Mouse (Mus musculus) CH12.LX (cell line): ENCODE results near the gene Ptdss2. TPM values are rescaled to one million over a fixed set of nuclear protein-coding genes. Genes with fewer than 3 reads are reported as not detected.

Experiments
- DNase-seq: peaks from one replicate; pipeline ENCODE4 v3.0.0-alpha.2; 2013; ENCODE audit errors: extremely low read depth
- H3K27ac ChIP-seq: 2 replicates; pipeline ENCODE4 v1.5.1; 2012; ENCODE audit warnings: low read depth, mild to moderate bottlenecking, control low read depth, moderate library complexity; ENCODE audit not compliant: insufficient read depth
- H3K27me3 ChIP-seq: replicated peaks from 2 replicates; pipeline ENCODE3; 2012; ENCODE audit warnings: inconsistent platforms
- H3K36me3 ChIP-seq, 2 experiments: replicated peaks in 1 of 2; 2 replicates each; pipeline versions ENCODE3 to v1.6.1; 2012; ENCODE audit warnings: inconsistent platforms in 1 of 2, low read length in 1 of 2, mild to moderate bottlenecking in 1 of 2, mixed read lengths in 1 of 2, moderate library complexity in 1 of 2; ENCODE audit not compliant: control insufficient read depth in 1 of 2, insufficient read depth in 1 of 2
- H3K4me1 ChIP-seq, 2 experiments: 2 replicates each; pipeline ENCODE4 v1.6.1; 2012; ENCODE audit warnings: inconsistent platforms in 1 of 2, moderate library complexity in 1 of 2; ENCODE audit not compliant: insufficient read depth in 2 of 2, control insufficient read depth in 1 of 2
- H3K4me2 ChIP-seq: 2 replicates; pipeline ENCODE4 v1.6.1; 2012; ENCODE audit warnings: low read depth, mild to moderate bottlenecking, control low read depth; ENCODE audit not compliant: poor library complexity, insufficient read depth, severe bottlenecking
- H3K4me3 ChIP-seq, 3 experiments: fragments of 150-350 bp in 1 of 3; sonication (generic) in 1 of 3; replicated peaks in 1 of 3; 2 replicates each; pipeline versions ENCODE3 to v1.5.1; 2011 to 2012; ENCODE audit warnings: low read depth in 2 of 3, low read length in 2 of 3, mild to moderate bottlenecking in 2 of 3, moderate library complexity in 2 of 3, control low read depth in 1 of 3, improper control_type of control experiment in 1 of 3, inconsistent platforms in 1 of 3, mixed read lengths in 1 of 3; ENCODE audit not compliant: poor library complexity in 1 of 3
- H3K79me2 ChIP-seq: replicated peaks from 2 replicates; pipeline ENCODE4 v1.6.1; 2012; ENCODE audit warnings: mild to moderate bottlenecking, moderate library complexity; ENCODE audit not compliant: control insufficient read depth, poor library complexity, insufficient read depth, severe bottlenecking; ENCODE audit errors: extremely low read depth
- H3K9ac ChIP-seq: 2 replicates; pipeline ENCODE4 v1.6.1; 2012; ENCODE audit warnings: low read depth, mild to moderate bottlenecking, control low read depth, moderate library complexity; ENCODE audit not compliant: insufficient read depth
- H3K9me3 ChIP-seq: replicated peaks from 2 replicates; pipeline ENCODE3; 2012; ENCODE audit warnings: low read length, inconsistent platforms, mixed read lengths
- CHD1 ChIP-seq: IDR thresholded peaks from 2 replicates; pipeline ENCODE4 v1.6.1; 2012; ENCODE audit warnings: low read depth, low read length, improper control_type of control experiment, inconsistent platforms
- EP300 ChIP-seq: IDR thresholded peaks from 2 replicates; pipeline ENCODE4 v1.6.1; 2011; ENCODE audit warnings: low read length, improper control_type of control experiment
- GABPA ChIP-seq: IDR thresholded peaks from 2 replicates; pipeline ENCODE4 v1.6.1; 2012; ENCODE audit warnings: low read depth, low read length, improper control_type of control experiment, inconsistent platforms; ENCODE audit not compliant: insufficient replicate concordance
- JUND ChIP-seq: conservative IDR thresholded peaks from 2 replicates; pipeline ENCODE4 v1.6.1; 2011; ENCODE audit warnings: low read depth, low read length, improper control_type of control experiment
- KAT2A ChIP-seq: IDR thresholded peaks from 2 replicates; pipeline ENCODE4 v1.6.1; 2012; ENCODE audit warnings: low read length, improper control_type of control experiment, inconsistent platforms; ENCODE audit not compliant: insufficient replicate concordance
- MAFK ChIP-seq: IDR thresholded peaks from 2 replicates; pipeline ENCODE4 v1.6.1; 2011; ENCODE audit warnings: low read length, improper control_type of control experiment; ENCODE audit not compliant: insufficient replicate concordance
- MAX ChIP-seq: IDR thresholded peaks from 2 replicates; pipeline ENCODE4 v1.6.1; 2011; ENCODE audit warnings: low read length, improper control_type of control experiment
- MEF2A ChIP-seq: IDR thresholded peaks from 2 replicates; pipeline ENCODE4 v1.6.1; 2014; ENCODE audit warnings: low read depth, mild to moderate bottlenecking, inconsistent platforms, low read length, improper control_type of control experiment, borderline replicate concordance
- MXI1 ChIP-seq: IDR thresholded peaks from 2 replicates; pipeline ENCODE4 v1.6.1; 2011; ENCODE audit warnings: mild to moderate bottlenecking, low read depth, low read length, improper control_type of control experiment
- MYC ChIP-seq: IDR thresholded peaks from 2 replicates; pipeline ENCODE4 v1.6.1; 2011; ENCODE audit warnings: low read depth, mild to moderate bottlenecking, improper control_type of control experiment, low read length
- NELFE ChIP-seq: IDR thresholded peaks from 2 replicates; pipeline ENCODE4 v1.6.1; 2011; ENCODE audit warnings: low read depth, low read length, improper control_type of control experiment
- POLR2A ChIP-seq: IDR thresholded peaks from 2 replicates; pipeline ENCODE4 v1.6.1; 2011; ENCODE audit warnings: low read depth, mild to moderate bottlenecking, improper control_type of control experiment, low read length
- RAD21 ChIP-seq: IDR thresholded peaks from 2 replicates; pipeline ENCODE4 v1.6.1; 2011; ENCODE audit warnings: low read depth, mild to moderate bottlenecking, low read length, improper control_type of control experiment, moderate library complexity
- SIN3A ChIP-seq: IDR thresholded peaks from 2 replicates; pipeline ENCODE4 v1.6.1; 2012; ENCODE audit warnings: low read length, improper control_type of control experiment, inconsistent platforms
- SMC3 ChIP-seq: IDR thresholded peaks from 2 replicates; pipeline ENCODE4 v1.6.1; 2011; ENCODE audit warnings: low read depth, low read length, improper control_type of control experiment
- TCF12 ChIP-seq: IDR thresholded peaks from 2 replicates; pipeline ENCODE4 v1.6.1; 2014; ENCODE audit warnings: low read depth, mild to moderate bottlenecking, inconsistent platforms, low read length, improper control_type of control experiment
- UBTF ChIP-seq: IDR thresholded peaks from 2 replicates; pipeline ENCODE4 v1.6.1; 2012; ENCODE audit warnings: low read depth, mild to moderate bottlenecking, inconsistent platforms, low read length, improper control_type of control experiment, moderate library complexity
- USF1 ChIP-seq: IDR thresholded peaks from 2 replicates; pipeline ENCODE4 v1.6.1; 2014; ENCODE audit warnings: low read depth, mild to moderate bottlenecking, inconsistent platforms, low read length, improper control_type of control experiment
- ZKSCAN1 ChIP-seq: IDR thresholded peaks from 2 replicates; pipeline ENCODE4 v1.6.1; 2012; ENCODE audit warnings: low read depth, inconsistent platforms, low read length, improper control_type of control experiment, borderline replicate concordance
- ZMIZ1 ChIP-seq: IDR thresholded peaks from 2 replicates; pipeline ENCODE4 v1.6.1; 2012; ENCODE audit warnings: low read depth, mild to moderate bottlenecking, inconsistent platforms, low read length, improper control_type of control experiment
- ZNF384 ChIP-seq: IDR thresholded peaks from 2 replicates; pipeline ENCODE4 v1.6.1; 2012; ENCODE audit warnings: low read depth, low read length, improper control_type of control experiment, inconsistent platforms
- dilution Hi-C: fragments of 300-500 bp; cut with MboI; formaldehyde crosslinking; loops from 2 replicates; pipeline ENCODE4 v1.14.3; 2020; ENCODE audit warnings: low sequenced_read_pairs; ENCODE audit not compliant: extremely low pct_unique_long_range_greater_than_20kb, extremely low pct_ligation_motif_present
- in situ Hi-C: fragments of 300-500 bp; cut with MboI; formaldehyde crosslinking; loops from 3 replicates; pipeline ENCODE4 v1.14.3; 2019; ENCODE audit warnings: low sequenced_read_pairs, low pct_ligation_motif_present, low pct_unique_long_range_greater_than_20kb, mixed read lengths
- polyA plus RNA-seq: library from polyadenylated mRNA; unstranded; fragments of >175 nt; gene quantifications from 2 replicates; pipeline ENCODE4 v1.2.1, GENCODE M21; 2012; ENCODE audit warnings: low read depth; ENCODE audit not compliant: insufficient read length
- total RNA-seq, 2 experiments: library from RNA; depleted of rRNA; stranded (reverse); fragments of 300-350 nt in 1 of 2; fragments of >200 nt in 1 of 2; gene quantifications; 2 replicates each; pipeline ENCODE4 v1.2.3; 2012 to 2014

Gene Ptdss2
- total and polyA plus RNA-seq, 3 experiments: 2.9 to 22.9 (median 12.0) TPM

- in situ Hi-C loops: no loop called here
- H3K9me3 ChIP-seq: no peaks in the 10 kb centered on the region
- H3K27ac ChIP-seq: no peak overlapping the region
- H3K36me3 ChIP-seq: peaks cover 14 to 74% of the 10 kb centered on the region in 2 experiments
- peaks cover 2 to 7% of the 10 kb centered on the region in 2 experiments; a peak in 1 of 4 replicates for H3K4me1 ChIP-seq
- dilution Hi-C loops: no loop called here
- no peak for DNase-seq
- H3K79me2 ChIP-seq: no peaks in the 10 kb centered on the region
- no peak overlapping the region for H3K9ac ChIP-seq
- TF ChIP-seq MAFK (no peak), ZNF384 (no peak), ZKSCAN1 (no peak), NELFE (no peak), MEF2A (no peak), GABPA (no peak), EP300 (no peak), RAD21 (no peak), POLR2A (no peak), MXI1 (no peak)
- no peak overlapping the region for H3K4me3 ChIP-seq
- no peak overlapping the region for H3K4me2 ChIP-seq
- H3K27me3 ChIP-seq: no peaks in the 10 kb centered on the region
Measured at GRCm38 (mm10) chr7:141145403-141145802, 23.2 kb downstream of the Ptdss2 start.

GRCm38 (mm10) chr7:141146043-141146595 lies 23.9 kb downstream of the Ptdss2 start:
- Histone ChIP-seq H3K4me3 (no peak overlapping the region), H3K9ac (no peak overlapping the region), H3K27ac (no peak overlapping the region), H3K79me2 (no peaks in the 10 kb centered on the region), H3K4me2 (no peak overlapping the region), H3K9me3 (no peaks in the 10 kb centered on the region), H3K27me3 (no peaks in the 10 kb centered on the region), H3K4me1 (peaks cover 2 to 7% of the 10 kb centered on the region in 2 experiments; a peak in 1 of 4 replicates), H3K36me3 (peaks cover 21 to 78% of the 10 kb centered on the region in 2 experiments)
- dilution Hi-C loops (no loop called here), in situ Hi-C loops (no loop called here)
- TF ChIP-seq USF1 (no peak), TCF12 (no peak), MAX (no peak), GABPA (no peak), MYC (no peak), POLR2A (no peak), KAT2A (no peak), ZKSCAN1 (no peak), SIN3A (no peak), SMC3 (no peak), ZMIZ1 (no peak), CHD1 (no peak), UBTF (no peak), MXI1 (no peak), JUND (no peak)
- no peak for DNase-seq
